Mouse (Mus musculus): ENCODE results near the gene Prkcq. TPM values are rescaled to one million over a fixed set of nuclear protein-coding genes. Genes with fewer than 3 reads are reported as not detected.

The Prkcq gene
- total RNA-seq, 2 experiments from 2014 or later: 3.7 to 5.6 TPM

DNA sequence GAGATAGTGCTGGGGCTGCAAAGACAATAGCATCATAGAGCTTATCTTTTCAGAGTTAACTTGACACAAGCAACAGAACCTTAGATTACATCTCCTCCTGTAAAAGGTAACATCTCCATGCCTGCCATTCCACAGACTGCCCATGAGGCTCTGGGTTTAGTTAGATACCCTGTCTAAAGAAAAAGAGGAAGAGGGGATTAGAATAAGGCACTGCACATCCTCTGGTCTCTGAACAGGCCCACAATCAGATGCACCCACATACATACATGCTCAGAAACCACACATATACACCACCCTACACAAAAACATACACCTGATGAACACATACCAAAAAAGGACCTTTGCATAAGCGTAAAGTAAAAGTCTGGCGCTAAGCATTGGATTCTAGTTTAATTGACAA, 47.4 kb downstream of the Prkcq start:
- no peak for DNase-seq

DNA sequence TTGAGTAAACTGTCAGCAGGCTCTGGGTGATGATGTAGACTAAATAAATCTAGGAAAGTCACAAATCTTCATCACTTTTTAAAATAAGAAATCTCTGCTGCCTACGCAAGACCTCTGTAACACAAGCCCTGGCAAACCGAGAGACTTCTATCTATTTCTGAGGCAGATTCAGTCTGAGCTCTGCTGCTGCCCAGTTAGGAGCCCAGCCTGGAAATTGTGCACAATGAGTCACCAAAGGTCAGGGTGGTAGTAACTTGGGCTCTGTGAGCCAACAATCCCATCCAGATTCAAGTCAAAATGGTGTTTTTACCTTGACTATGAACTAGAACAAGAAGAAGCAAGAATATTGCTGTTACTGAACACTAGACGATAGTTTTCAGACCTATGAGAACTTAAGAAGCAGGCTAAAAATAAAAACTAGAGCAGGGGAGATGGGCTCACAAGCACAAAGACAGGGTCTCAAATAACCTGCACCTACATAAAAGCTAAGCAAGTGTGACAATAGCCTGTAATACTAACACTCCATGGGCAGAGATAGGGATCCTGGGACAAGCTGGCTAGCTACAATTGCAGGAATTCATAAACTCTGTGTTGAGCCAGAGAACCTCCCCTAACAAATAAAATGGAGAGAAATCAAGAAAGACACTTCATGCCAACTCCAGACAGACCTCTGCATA, 53.0 kb downstream of the Prkcq start:
- DNase-seq: no peak

GRCm38 (mm10) chr2:11225485-11225876, 53.6 kb downstream of the Prkcq start:
- DNase-seq: no peak

- peak in 1 of 2 experiments; percentile 16 for DNase-seq
Measured at GRCm38 (mm10) chr2:11226555-11226954, 54.6 kb downstream of the Prkcq start.

- DNase-seq: no peak
Measured at GRCm38 (mm10) chr2:11229126-11229525, 57.2 kb downstream of the Prkcq start.

DNA sequence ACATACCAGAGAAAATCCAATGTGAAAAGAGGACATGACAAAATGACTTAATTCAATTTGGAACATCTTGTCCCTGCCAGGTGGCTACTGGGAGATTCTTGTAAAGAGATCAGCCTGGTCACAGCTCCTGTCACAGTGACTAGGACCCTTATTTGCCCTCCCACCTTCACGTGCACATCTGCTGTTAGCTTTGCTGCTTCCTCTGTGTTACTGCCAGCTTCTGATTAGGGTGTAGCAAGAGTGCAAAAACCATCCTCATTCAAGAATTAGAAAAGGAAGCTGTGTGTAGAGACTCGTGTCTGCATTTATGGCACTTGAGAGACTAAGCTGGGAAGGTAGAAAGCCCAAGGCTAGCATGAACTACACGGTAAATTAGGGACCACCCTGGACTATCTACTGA, 59.2 kb downstream of the Prkcq start:
- DNase-seq: no peak

GRCm38 (mm10) chr2:11231988-11232387, 60.1 kb downstream of the Prkcq start:
- DNase-seq: no peak

DNA sequence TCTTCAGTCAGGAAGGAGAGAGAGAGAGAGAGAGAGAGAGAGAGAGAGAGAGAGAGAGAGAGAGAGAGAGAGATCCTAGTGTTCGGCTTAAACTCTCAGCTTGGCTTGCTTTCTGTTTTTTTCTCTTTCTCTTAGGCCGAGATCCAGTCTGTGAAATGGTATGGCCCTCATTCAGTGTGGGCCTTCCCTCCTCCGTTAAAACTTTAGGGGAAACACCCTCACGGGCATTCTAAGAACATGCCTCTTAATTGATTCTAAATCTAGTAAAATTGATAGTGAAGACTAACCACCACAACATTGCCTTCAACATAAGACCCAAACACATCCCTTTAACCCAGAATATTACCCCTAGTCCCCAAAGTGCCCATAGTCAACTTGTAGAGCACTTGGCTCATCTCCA, 66.3 kb downstream of the Prkcq start:
- no peak for DNase-seq

DNA sequence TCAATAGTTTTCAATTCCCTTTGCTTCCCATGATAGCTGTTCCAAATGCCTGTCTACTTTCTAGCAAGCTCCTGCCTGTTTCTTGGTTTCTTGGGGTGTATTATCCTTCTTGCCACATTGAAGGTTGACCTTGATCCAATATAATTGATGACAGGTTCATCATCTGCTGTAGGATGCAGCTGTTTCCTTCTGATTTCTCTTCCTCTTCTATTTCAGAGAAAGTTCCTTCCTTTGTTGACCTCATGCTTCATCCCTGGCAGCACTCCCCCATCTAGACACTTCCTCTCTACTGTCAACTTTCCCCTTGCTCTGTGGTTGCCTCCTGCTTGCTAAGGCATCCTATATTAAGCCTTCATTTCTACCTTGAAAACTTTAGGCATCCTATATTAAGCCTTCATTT, 67.6 kb downstream of the Prkcq start:
- peak in 1 of 2 experiments; percentile 52 for DNase-seq

GRCm38 (mm10) chr2:11245926-11246325, 74.0 kb downstream of the Prkcq start:
- no peak for DNase-seq

DNA sequence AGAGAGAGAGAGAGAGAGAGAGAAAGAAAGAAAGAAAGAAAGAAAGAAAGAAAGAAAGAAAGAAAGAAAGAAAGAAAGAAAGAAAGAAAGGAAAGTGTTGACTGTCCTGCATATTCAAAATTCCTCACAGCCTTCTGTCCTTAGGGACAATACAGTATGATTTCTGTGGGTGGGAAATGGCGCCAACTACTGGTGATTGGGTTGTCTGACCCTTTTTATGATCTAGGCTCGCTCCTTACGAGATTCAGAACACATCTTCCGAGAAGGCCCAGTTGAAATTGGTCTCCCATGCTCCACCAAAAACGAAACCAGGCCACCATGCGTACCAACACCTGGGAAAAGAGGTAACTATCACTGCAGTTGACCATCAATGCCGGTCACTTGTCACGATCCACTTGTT, 82.0 kb downstream of the Prkcq start:
- peak; percentile 51 to 67 for DNase-seq

DNA sequence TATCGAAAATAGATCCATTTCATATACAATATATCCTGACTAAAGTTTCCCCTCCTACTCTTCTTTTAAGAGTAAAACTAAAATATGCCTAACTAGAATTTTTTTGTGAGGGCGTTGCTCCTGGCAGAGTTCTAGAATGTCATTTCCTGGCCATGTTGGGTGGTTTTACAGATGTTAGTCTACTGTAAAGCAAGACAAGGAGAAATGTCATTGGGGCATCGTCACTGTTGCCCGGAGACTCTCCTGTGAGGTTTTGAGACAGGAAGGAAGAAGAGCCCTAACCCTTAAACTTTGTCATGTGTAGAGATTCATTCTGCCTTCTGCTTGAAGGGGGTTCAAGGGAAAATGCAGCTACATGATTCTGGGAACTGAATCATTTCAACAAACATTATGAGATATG, 82.5 kb downstream of the Prkcq start:
- no peak for DNase-seq

GRCm38 (mm10) chr2:11257260-11257850, 85.4 kb downstream of the Prkcq start:
- no peak for DNase-seq

DNA sequence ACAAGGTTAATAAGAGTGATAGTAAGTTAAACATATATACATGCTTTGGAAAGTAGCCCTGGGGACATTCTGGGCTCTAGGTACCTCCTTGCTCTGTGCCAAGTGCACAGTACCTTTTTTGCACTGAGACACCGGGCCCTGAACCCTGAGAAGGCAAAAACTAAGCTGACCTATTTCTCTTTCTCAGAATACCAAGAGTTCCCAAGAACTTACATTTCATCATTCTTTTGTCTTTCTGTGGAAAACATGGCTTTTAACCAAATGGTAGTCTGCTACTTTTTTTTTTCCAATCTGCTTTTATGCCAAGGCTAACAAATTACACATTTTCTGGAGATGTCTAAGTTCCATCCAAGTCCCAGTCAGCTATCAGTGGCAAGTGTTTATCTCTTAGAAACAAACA, 86.3 kb downstream of the Prkcq start:
- DNase-seq: no peak

DNA sequence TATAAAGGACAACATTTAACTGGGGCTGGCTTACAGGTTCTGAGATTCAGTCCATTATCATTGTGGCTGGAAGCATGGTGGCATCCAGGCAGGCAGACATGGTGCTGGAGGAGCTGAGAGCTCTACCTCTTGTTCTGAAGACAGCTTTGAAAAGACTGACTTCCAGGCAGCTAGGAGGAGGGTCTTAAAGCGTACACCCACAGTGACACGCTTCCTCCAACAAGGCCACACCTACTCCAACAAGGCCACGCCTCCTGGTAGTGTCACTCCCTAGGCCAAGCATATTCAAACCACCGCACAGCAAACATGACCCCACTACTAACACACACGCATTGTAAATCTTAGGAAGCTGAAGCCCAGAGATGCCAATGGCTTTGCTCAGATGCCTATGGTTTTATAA, 87.5 kb downstream of the Prkcq start:
- no peak for DNase-seq

GRCm38 (mm10) chr2:11264836-11265235, 92.9 kb downstream of the Prkcq start:
- no peak for DNase-seq

DNA sequence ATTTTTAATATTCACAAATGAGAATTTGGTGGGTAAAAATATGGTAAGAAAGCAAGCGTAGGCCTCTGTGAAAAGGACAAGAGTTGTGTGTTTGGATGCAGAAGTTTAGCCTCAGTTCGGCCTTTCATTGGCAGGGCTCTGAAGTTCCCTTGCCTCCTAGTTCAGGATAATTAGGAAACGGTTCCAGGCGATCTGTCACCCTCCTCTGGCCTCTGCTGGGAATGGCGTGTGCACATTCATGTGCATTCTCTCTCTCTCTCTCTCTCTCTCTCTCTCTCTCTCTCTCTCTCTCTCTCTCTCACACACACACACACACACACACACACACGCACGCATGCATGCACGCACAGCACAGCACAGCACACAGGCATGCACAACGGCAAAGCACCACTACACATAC, 93.5 kb downstream of the Prkcq start:
- no peak for DNase-seq

DNA sequence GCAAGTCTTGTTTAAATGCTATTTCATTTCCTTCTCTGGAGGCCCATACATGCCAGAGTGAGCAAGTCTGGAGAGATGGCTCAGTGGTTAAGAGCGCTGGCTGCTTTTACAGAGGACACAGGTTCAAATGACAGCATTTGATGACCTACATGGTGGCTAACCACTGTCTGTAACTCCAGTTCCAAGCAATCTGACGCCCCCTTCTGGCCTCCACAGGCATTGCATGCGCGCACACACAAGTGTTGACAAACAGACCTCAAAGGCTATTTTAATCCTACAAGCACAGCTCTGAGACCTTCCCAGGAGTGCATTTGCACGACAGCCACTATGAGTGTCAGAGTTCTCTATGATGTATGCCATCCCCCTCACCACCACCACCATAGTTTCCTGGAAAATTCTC, 94.4 kb downstream of the Prkcq start:
- DNase-seq: no peak

DNA sequence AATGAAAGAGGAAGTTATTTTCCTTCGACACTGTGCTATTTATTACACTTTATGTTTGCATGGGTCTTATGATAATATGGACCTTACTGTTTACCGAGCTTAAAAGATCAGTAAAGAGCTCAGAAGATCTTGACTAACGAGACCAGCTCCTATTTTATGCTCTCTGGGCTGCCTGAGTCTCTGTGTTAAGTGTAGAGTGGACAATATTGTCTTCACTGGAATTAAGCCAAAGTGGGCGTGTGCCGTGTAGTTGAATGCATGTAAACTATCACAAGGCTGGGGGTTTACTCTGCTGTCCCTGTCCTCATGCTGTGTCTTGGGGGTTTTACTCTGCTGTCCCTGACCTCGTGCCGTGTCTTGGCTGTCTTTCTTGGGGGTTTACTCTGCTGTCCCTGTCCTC, 107.1 kb downstream of the Prkcq start:
- no peak for DNase-seq

DNA sequence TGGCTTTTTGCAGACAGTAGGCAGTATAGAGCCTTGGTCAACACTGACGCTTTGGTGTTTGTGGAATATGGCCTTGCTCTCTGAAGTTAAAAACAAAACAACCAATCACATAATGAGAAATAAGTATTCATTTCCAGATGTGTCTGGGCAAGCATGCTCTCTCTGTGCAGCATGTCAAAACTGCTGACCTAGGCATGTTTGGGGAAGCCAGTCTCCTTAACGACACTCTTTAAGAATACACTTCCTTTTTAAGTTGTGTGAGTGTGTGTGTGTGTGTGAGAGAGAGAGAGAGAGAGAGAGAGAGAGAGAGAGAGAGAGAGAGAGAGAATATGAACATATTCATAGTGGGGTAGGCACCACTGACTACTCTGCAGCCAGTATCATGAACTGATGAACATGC, 108.3 kb downstream of the Prkcq start:
- no peak for DNase-seq

DNA sequence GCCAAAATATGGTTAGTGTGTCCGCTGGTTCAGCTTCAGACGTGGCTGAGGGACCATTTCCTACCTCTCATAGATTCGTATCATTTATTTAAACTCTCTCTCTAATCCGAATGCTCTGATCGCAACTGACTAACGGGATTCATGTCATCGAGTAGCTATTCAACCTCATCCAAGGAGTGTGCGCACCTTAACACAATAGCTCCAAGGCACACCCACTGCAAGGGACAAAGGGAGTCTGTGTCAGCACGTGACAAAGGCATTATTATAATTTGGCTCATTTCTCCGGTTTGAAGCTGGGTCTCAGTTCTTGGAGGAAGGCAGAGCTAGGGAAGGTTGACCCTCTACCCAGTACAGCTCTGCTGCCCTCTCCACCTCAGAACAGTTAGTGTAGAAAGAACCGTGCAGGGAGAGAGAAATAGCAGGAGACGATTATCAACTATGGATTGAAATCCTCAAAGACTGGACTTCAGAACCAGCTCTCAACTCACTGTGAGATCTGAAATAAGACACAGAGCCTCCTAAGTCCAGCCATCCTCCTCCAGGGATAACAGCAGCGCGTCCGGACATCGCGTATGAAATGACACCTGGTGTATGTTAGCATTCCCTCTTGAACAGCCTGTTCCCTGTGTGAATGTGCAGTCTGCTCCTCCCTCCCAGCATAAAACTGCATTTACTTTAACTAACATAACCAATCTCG, 116.1 kb downstream of the Prkcq start:
- no peak for DNase-seq

GRCm38 (mm10) chr2:11288531-11288846, 116.6 kb downstream of the Prkcq start:
- DNase-seq: peak; percentile 61 to 90

DNA sequence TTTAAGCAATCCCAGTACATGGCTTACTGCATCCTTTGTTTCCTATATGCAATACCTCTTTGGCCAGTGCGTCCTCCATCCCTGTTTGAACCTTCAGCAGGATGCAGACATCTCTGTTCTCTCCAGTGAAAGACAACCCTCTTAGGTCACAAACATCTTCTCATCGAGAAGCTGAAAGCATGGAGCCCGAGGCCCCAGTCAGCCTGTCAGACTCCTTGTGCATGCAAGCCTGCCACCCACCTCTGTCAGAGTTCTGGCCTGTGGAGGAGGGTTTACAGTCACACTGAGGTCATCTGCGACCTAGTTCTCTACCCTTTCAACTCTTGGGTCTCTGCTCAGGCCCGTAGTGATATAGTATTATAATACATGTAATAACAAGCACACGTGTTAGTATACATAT, 119.0 kb downstream of the Prkcq start:
- no peak for DNase-seq

Measured in heart, adult 18-20 months (tissue).